Mouse (Mus musculus) embryonic facial prominence, embryonic 11.5 days (tissue): ENCODE measurements around the gene Fntb. TPM values are rescaled to one million over a fixed set of nuclear protein-coding genes. Genes with fewer than 3 reads are reported as not detected.

Experiments
- ATAC-seq: fragments of 200-750 bp; cut with Nextera tagmentation; replicated peaks from 2 replicates; pipeline ENCODE4 v1.8.0; 2017; ENCODE audit warnings: low read depth; ENCODE audit not compliant: insufficient number of reproducible peaks, low FRiP score, low TSS enrichment
- DNase-seq: peaks from one replicate; pipeline ENCODE4 v3.0.0-alpha.2; 2015; ENCODE audit warnings: low spot score
- H3K27ac ChIP-seq: fragments of 300-500 bp; sonication (generic); replicated peaks from 2 replicates; pipeline ENCODE4 v1.5.1; 2014; ENCODE audit warnings: mild to moderate bottlenecking, low read depth, low read length, control low read depth
- H3K27me3 ChIP-seq: fragments of 300-500 bp; sonication (generic); 2 replicates; pipeline ENCODE4 v1.6.1; 2014; ENCODE audit warnings: mild to moderate bottlenecking, low read length, moderate library complexity, mixed read lengths; ENCODE audit not compliant: control insufficient read depth, insufficient read depth
- H3K36me3 ChIP-seq: fragments of 300-500 bp; sonication (generic); replicated peaks from 2 replicates; pipeline ENCODE4 v1.6.1; 2014; ENCODE audit warnings: low read depth, mild to moderate bottlenecking, low read length, moderate library complexity, mixed read lengths; ENCODE audit not compliant: control insufficient read depth, insufficient read depth
- H3K4me1 ChIP-seq: fragments of 300-500 bp; sonication (generic); 2 replicates; pipeline ENCODE4 v1.6.1; 2014; ENCODE audit warnings: low read length, mixed read lengths; ENCODE audit not compliant: control insufficient read depth, insufficient read depth
- H3K4me2 ChIP-seq: fragments of 300-500 bp; sonication (generic); 2 replicates; pipeline ENCODE4 v1.6.1; 2014; ENCODE audit warnings: low read depth, mild to moderate bottlenecking, control low read depth, low read length, moderate library complexity
- H3K4me3 ChIP-seq: fragments of 300-500 bp; sonication (generic); 2 replicates; pipeline ENCODE4 v1.5.1; 2014; ENCODE audit warnings: low read depth, low read length, control low read depth
- H3K9ac ChIP-seq: fragments of 300-500 bp; sonication (generic); replicated peaks from 2 replicates; pipeline ENCODE4 v1.6.1; 2014; ENCODE audit warnings: mild to moderate bottlenecking, control low read depth, low read length
- H3K9me3 ChIP-seq: fragments of 300-500 bp; sonication (generic); replicated peaks from 2 replicates; pipeline ENCODE4 v1.6.1; 2016; ENCODE audit warnings: mild to moderate bottlenecking, low read length, inconsistent platforms, mixed read lengths; ENCODE audit not compliant: control insufficient read depth
- WGBS: fragments of 180-500 bp; shearing (Covaris S2); extraction: QIAGEN DNeasy Blood & Tissue Kit; methylation state at CpG from one replicate; pipeline ENCODE4 v1.1.7; 2014; 5-methylcytosine and 5-hydroxymethylcytosine counted together
- polyA plus RNA-seq: library from polyadenylated mRNA; unstranded; fragments of >200 nt; fragmentation: Nextera tagmentation; extraction: Ambion mirVana; gene quantifications from 2 replicates; pipeline ENCODE4 v1.2.1, GENCODE M21; 2014

The Fntb gene
- polyA plus RNA-seq, 1 experiment from 2014 or later: 47.7 TPM

- Histone ChIP-seq H3K4me3 (no peak overlapping the region), H3K4me2 (no peak overlapping the region), H3K9ac (no peak overlapping the region), H3K9me3 (no peaks in the 10 kb centered on the region), H3K4me1 (no peaks in the 10 kb centered on the region), H3K36me3 (no peaks in the 10 kb centered on the region), H3K27ac (no peak overlapping the region), H3K27me3 (no peaks in the 10 kb centered on the region)
- WGBS: 89% methylated on average over 10 of the region's 10 CpGs
- no peak for DNase-seq
- no peak for ATAC-seq
Observed at GRCm38 (mm10) chr12:76924904-76925604, 159.7 kb downstream of the Fntb start.

- 77% methylated on average over 10 of the region's 10 CpGs for WGBS
- ATAC-seq (no peak), DNase-seq (no peak)
- H3K27ac ChIP-seq: no peak overlapping the region
- no peaks in the 10 kb centered on the region for H3K4me1 ChIP-seq
- H3K9ac ChIP-seq: no peak overlapping the region
- no peak overlapping the region for H3K4me2 ChIP-seq
- H3K36me3 ChIP-seq: no peaks in the 10 kb centered on the region
- H3K9me3 ChIP-seq: no peaks in the 10 kb centered on the region
- no peak overlapping the region for H3K4me3 ChIP-seq
- no peaks in the 10 kb centered on the region for H3K27me3 ChIP-seq
Observed at GRCm38 (mm10) chr12:76926338-76926945, 161.1 kb downstream of the Fntb start.

- Histone ChIP-seq H3K9ac (no peak overlapping the region), H3K27ac (no peak overlapping the region), H3K9me3 (no peaks in the 10 kb centered on the region), H3K4me3 (no peak overlapping the region), H3K36me3 (no peaks in the 10 kb centered on the region), H3K4me2 (no peak overlapping the region), H3K27me3 (no peaks in the 10 kb centered on the region), H3K4me1 (no peaks in the 10 kb centered on the region)
- ATAC-seq (no peak), DNase-seq (no peak)
- 81% methylated on average over 3 of the region's 3 CpGs for WGBS
Observed at GRCm38 (mm10) chr12:76927012-76927411, 161.6 kb downstream of the Fntb start.

DNA sequence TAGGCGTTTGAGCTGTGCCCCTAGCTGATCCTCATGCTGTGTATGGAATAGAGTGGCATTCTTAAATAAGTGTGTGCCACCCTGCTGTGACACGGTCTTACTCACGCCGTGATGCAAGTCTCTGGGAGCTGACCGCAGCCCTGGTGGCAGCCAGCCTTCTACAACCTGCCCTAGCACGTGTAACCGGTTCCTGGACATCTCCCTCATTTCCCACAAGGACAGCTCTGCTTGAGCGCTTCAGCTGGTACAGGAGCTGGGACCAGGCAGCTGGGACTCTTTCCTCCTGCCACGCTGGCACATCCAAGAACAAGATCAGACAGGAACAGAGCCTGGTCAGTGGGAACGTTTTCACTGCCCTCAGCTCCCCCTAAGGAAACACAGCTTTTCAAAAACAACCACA, 162.2 kb downstream of the Fntb start:
- Histone ChIP-seq H3K27me3 (no peaks in the 10 kb centered on the region), H3K4me1 (no peaks in the 10 kb centered on the region), H3K36me3 (no peaks in the 10 kb centered on the region), H3K9ac (no peak overlapping the region), H3K4me2 (no peak overlapping the region), H3K27ac (no peak overlapping the region), H3K4me3 (no peak overlapping the region), H3K9me3 (no peaks in the 10 kb centered on the region)
- 67% methylated on average over 10 of the region's 10 CpGs for WGBS
- ATAC-seq (no peak), DNase-seq (no peak)

- no peak overlapping the region for H3K9ac ChIP-seq
- no peak overlapping the region for H3K27ac ChIP-seq
- no peaks in the 10 kb centered on the region for H3K36me3 ChIP-seq
- WGBS: 69% methylated on average over 6 of the region's 6 CpGs
- no peak overlapping the region for H3K4me3 ChIP-seq
- no peak overlapping the region for H3K4me2 ChIP-seq
- H3K4me1 ChIP-seq: no peaks in the 10 kb centered on the region
- ATAC-seq: no peak
- no peaks in the 10 kb centered on the region for H3K9me3 ChIP-seq
- H3K27me3 ChIP-seq: no peaks in the 10 kb centered on the region
- no peak for DNase-seq
Observed at GRCm38 (mm10) chr12:76930177-76930576, 164.8 kb downstream of the Fntb start.

GRCm38 (mm10) chr12:76931739-76932687, 166.6 kb downstream of the Fntb start:
- Histone ChIP-seq H3K4me3 (no peak overlapping the region), H3K4me2 (no peak overlapping the region), H3K36me3 (no peaks in the 10 kb centered on the region; the same call in 1 of the 2 replicates), H3K27me3 (no peaks in the 10 kb centered on the region), H3K9ac (no peak overlapping the region), H3K9me3 (no peaks in the 10 kb centered on the region), H3K4me1 (no peaks in the 10 kb centered on the region), H3K27ac (no peak overlapping the region)
- WGBS: 81% methylated on average over 14 of the region's 14 CpGs
- DNase-seq (no peak), ATAC-seq (no peak)

- 85% methylated on average over 6 of the region's 6 CpGs for whole genome bisulfite sequencing
- no peak overlapping the region for H3K27ac ChIP-seq
- H3K9ac ChIP-seq: no peak overlapping the region
- H3K4me1 ChIP-seq: no peaks in the 10 kb centered on the region
- no peak overlapping the region for H3K4me3 ChIP-seq
- H3K27me3 ChIP-seq: no peaks in the 10 kb centered on the region
- DNase-seq: no peak
- H3K9me3 ChIP-seq: no peaks in the 10 kb centered on the region
- no peak overlapping the region for H3K4me2 ChIP-seq
- H3K36me3 ChIP-seq: no peaks in the 10 kb centered on the region; the same call in 1 of the 2 replicates
- ATAC-seq: no peak
Observed at GRCm38 (mm10) chr12:76932688-76933060, 167.3 kb downstream of the Fntb start.
